Mouse (Mus musculus) heart, postnatal 0 days (tissue): ENCODE measurements around the gene Sept8.

Experiments used
- CTCF ChIP-seq: IDR thresholded peaks from 2 replicates; pipeline ENCODE4 v1.5.1; 2016; ENCODE audit warnings: antibody characterized with exemption, control low read depth, low read depth
- EP300 ChIP-seq: IDR thresholded peaks from 2 replicates; pipeline ENCODE4 v1.6.1; 2016; ENCODE audit warnings: antibody characterized with exemption, low read depth

DNA sequence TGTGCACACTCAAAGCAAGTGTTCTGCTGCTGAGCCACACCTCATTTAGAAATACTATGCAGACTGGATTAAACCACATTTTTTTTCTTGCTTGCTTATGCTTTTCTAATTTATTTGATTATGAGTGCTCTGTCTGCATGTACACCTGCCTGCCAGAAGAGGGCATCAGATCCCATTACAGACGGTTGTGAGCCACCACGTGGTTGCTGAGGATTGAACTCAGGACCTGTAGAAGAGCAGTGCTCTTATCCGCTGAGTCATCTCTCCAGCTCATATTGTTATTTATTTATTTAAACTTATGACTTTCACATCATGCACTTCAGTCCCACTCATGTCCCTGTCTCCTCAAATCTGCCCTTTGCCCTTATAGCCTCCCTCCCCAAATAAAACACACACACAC is 33.3 kb upstream of the Sept8 start:
- peak; percentile 31 for TF ChIP-seq CTCF
- TF ChIP-seq EP300: no peak
